Mouse (Mus musculus) heart, postnatal 25 days (tissue): ENCODE data around the gene Mthfd2l. TPM values are rescaled to one million over a fixed set of nuclear protein-coding genes. Genes with fewer than 3 reads are reported as not detected.

ENCODE experiments used
- DNase-seq: peaks from one replicate; pipeline ENCODE4 v3.0.0; 2022; ENCODE audit warnings: low spot score
- intact Hi-C: fragments of 180-260 bp; cut with DNase I; formaldehyde crosslinking; loops from one replicate; pipeline ENCODE4 v1.15.1; 2025
- total RNA-seq, 2 experiments: library from RNA; stranded (reverse); gene quantifications; 2 replicates each; pipeline ENCODE4 v1.2.3; 2021

The Mthfd2l gene
- 10 to 100 TPM; 10.3 to 12.6 TPM for total RNA-seq

DNA sequence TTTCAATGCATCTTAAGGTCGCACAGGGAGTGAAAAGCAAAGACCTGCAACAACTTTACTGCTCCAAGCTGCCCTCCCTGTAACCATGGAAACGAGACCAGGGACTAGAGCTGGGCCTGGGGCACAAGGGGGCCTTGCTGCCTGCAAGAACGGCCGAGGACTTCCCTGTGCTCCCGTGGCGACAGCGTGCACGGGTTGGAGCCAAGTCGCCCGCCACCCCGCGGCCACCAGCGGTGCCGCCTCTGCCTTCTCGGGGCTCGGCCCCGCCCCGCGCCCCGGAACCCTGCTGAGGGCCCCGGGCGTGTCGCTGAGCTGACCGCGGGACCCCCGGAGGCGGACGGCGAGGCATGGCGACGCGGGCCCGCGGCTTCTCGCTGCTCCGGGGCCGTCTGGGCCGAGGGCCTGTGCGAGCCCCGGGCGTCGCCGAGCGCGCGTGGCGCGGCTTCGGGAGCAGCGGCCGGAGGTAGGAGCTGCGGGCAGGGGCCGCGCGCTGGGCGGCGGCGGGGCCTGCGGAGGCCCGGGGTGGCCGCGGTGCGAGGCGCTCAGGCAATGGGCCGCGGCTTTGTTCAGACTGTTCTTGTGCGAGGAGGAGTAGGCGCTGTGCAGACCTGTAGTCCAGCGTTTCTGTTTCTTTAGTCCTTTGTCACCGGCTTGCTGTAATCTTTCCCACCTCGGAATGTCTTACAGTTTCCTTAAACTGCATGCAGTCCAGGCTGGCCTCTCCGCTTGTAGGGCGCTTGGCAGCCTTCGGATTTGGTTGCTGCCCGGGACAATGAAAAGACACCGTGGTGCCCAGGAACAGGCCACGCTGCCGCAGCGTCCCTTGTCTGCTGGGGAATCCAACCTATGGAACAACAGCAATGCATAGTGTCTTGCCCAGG, at the start of gene Mthfd2l:
Gene Mthfd2l (plus strand): TSS at position 147 of the 881 bp plus-strand sequence.
- intact Hi-C loops = no loop called here

DNA sequence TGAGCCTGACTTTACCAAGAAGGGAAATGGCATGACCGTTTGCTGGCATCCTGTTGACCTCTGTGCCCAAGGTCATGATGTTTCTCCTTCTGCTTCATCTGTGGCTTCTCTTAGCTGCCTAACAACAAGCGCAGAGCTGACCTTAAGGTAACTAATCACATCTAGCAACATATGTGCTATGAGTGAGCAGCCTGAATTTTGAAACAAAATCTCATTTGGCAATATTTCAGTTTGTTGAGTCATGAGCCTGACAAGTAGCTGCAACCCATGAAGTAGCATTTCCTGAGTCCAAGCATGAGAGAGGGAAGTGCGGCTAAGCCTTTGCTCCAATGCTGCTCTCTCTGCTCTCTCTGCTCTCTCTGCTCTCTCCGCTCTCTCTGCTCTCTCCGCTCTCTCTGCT, 49.2 kb upstream of the Mthfd2l start:
- no peak for DNase-seq
- intact Hi-C loops = no loop called here

More for the DNA sequence above, at the start of gene Mthfd2l:
- peak; percentile 77 for DNase-seq

DNA sequence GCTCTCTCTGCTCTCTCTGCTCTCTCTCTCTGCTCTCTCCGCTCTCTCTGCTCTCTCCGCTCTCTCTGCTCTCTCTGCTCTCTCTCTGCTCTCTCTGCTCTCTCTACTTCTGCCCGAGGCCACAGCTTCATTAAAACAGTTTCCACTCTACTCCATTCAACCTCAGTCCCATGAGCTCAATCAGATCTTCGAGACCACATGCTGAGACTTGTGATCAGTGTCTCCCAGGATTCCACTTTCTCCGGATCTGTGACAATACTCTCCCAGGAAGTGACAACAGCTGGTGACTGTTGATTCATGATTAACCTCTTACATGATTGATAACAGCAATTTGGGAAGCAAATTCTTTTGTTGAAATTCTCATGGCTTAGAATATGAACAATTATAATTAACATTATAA, 48.8 kb upstream of the Mthfd2l start:
- intact Hi-C loops = no loop called here
- DNase-seq = no peak

DNA sequence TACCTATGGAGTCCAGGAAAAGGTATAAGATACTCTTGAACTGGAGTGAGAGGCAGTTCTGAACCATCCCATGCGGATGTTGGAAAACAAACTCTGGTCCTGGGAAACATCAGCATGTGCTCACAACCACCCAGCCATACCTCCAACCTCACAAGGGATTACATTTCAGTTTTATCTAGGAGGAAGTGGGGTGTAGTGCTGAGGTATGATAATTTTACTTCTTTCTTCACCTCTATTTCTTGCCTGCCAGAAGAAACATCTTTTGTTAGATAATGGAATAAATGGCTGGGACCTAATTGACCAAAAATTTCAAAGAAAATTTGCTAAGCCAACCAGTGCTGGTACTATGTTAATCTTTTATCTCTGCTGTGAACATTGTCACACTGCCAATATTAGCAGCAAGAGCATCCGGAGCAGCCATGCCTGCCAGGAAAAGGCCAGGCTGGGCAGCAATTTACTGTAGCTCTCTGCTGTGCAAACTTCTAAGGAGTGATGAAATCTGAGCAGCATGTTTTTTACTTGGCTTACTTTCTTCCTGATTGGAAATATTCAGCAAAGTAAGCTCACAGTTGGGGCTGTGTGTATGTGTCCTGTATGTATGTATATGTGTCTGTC, 46.2 kb upstream of the Mthfd2l start:
- intact Hi-C loops = no loop called here
- no peak for DNase-seq

DNA sequence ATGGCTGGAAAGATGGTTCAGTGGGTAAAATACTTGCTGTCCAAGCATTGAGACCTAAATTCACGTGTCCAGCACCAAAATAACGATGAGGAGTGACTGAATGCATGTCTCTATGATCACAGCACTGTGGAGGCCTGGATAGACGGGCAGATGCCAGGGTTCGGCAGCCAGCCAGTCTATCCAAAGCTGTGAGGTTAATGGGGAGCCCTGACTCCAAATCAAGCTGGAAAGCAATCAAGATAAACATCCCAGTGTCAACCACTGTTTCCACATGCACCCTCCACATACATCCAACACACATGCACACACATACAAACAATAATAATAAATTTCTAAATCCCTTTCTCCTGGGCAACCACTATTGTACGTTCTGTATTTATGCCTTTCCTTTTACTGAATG, 42.3 kb upstream of the Mthfd2l start:
- intact Hi-C loops = no loop called here
- no peak for DNase-seq

DNA sequence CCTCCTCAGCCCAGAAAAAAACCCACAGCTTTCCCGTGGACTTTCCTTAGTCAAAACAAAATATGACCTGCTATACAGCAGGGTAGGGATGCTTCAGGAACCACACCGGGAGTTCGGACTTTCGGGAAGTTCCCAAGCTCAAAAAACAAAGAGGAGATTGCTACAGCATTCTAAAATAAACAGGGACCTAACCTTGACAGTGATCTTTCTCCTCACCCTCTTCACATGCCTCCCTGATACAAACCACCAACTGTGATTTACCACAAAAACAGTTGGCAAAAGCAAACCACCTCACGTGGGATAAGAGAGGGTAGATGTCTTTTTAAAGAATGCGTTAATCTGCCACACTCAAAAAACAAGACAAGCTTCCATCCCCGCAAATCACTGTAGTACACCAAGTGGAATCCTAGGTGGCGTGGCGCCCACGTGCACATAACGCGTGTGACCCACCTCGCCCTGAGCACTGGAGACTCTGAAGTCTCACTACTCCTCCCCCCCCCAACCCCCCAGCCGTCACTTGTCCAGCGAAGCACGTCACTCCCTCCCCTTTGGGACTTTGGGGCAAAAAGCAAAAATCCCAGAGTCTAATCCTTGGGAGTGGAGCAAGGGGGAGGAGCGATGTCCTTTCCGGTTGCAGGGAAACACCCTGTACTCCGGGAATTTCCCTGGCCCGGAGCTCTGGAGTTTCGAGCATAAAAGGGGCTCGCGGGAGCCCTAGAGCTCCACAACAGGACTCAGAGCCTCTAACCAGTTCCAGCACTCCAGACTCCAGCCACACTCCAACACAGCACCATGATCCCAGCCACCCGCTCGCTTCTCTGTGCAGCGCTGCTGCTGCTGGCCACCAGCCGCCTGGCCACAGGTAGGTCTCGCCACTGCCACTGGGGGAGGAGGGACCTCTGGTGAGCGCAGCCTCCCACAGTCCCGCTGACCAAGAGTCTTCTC, 40.1 kb upstream of the Mthfd2l start, which contains the start of gene Cxcl1:
Gene Cxcl1 (plus strand): TSS at position 723 of the 945 bp plus-strand sequence.
- intact Hi-C loops = loop anchor here (5.0 kb wide), 1 partner anchor 118 kb away; the partner anchor contains the start of gene Pf4

DNA sequence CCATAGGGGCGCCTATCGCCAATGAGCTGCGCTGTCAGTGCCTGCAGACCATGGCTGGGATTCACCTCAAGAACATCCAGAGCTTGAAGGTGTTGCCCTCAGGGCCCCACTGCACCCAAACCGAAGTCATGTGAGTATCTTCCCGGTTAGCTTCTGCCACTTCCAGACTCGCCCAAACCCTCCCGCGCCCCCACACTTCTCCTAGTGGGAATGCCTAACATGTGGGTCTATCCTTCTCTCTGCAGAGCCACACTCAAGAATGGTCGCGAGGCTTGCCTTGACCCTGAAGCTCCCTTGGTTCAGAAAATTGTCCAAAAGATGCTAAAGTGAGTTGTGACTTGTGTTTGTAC, 39.5 kb upstream of the Mthfd2l start:
- intact Hi-C loops = loop anchor here (5.0 kb wide), 1 partner anchor 119 kb away; the partner anchor contains the start of gene Pf4
- no peak for DNase-seq

More for the DNA sequence above, 40.1 kb upstream of the Mthfd2l start, which contains the start of gene Cxcl1:
- DNase-seq = peak; percentile 61

DNA sequence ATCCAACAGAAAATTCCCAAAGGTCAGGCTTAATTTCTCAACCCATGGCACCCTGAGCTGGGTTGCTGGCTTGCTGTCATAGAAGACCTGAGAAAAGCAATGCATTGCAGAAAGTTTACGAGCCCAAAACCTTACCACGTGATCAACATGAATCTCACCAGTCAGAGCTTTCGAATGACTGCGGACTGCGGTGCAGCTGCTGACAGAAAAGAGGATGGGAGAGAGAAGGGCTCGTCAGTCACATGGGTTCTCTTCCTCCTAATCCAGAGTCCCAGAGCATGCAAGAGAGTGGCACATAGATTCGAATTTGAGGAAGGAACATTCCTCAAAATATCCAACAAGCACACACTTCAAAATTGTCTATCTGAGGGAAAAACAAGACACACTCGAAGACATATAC, 36.7 kb upstream of the Mthfd2l start:
- DNase-seq = no peak
- intact Hi-C loops = loop anchor here (5.0 kb wide), 1 partner anchor 122 kb away; the partner anchor contains the start of gene Pf4

DNA sequence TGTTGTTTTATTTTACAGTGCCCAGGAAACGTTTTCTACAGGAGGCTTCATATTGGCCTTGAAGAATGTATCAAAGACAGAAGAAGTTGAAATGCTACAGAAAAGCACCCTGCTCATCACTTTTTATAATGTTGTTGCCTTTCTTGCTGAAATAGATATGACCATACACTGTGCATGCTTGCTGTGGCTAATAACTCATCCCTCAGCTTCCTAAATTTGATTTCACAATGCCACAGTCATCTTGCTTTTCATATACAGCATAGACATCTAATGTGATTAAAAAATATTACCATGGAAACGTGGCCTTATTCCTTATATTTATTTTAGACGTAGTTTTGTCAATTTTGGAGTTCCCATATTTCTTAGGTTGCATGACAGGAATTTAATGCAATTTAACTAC, 33.5 kb upstream of the Mthfd2l start:
- intact Hi-C loops = no loop called here
- no peak for DNase-seq

DNA sequence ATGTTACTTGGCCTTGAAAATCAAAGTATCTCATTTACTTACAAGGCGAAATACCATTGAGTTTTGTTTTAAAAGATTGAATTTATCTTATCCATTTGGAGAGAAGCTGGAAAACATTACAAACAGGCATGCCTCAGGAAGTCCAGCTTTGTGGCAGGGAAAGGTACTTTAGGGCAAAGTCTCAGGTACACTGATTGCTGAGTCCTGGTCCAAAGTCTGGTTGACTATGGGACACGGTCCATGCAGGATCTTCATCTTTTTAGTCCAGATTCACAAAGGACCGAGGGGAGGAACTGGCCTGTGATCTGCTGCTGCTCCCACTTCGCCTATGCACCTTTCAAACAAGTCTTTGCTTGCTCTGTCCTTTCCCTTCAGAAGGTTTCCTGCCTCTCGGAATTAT, 31.6 kb upstream of the Mthfd2l start:
- intact Hi-C loops = no loop called here
- no peak for DNase-seq

DNA sequence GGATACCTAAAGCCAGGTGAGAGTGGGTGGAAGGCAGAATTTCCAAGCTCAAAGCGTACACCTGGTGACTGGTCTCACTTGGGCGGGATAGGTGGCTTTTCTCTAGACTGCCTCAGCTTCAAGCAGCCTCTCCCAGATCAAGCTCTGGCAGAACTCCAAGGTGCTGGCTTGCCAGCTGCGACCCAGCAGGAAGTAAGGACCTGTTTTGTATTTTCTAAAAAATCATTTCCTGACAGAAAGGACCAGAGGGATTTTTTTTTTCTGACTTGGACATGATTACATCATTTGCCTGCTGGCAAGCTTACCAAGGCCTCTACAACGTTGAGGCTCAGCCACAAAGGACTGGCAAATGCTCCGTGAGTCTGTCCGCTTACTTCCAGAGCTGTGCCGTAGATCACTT, 30.8 kb upstream of the Mthfd2l start:
- peak; percentile 57 for DNase-seq
- intact Hi-C loops = no loop called here

DNA sequence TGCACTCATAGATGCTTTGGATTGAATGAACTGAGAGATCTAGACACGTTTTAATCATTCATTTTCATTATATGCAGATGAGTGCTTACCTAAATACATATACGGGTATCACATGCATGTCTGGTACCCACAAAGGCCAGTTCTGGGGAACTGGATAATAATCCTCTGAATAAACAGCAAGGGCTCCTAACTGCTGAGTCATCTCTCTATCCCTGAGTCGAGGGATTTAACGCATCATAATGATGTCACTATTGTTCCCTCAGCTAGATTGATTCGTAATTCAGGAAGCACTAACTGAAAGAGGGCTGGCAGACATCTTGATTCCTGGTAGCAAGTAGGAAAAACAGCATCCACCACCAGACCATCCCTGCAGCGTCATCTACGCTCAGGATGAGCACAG, 30.2 kb upstream of the Mthfd2l start:
- intact Hi-C loops = no loop called here
- no peak for DNase-seq

DNA sequence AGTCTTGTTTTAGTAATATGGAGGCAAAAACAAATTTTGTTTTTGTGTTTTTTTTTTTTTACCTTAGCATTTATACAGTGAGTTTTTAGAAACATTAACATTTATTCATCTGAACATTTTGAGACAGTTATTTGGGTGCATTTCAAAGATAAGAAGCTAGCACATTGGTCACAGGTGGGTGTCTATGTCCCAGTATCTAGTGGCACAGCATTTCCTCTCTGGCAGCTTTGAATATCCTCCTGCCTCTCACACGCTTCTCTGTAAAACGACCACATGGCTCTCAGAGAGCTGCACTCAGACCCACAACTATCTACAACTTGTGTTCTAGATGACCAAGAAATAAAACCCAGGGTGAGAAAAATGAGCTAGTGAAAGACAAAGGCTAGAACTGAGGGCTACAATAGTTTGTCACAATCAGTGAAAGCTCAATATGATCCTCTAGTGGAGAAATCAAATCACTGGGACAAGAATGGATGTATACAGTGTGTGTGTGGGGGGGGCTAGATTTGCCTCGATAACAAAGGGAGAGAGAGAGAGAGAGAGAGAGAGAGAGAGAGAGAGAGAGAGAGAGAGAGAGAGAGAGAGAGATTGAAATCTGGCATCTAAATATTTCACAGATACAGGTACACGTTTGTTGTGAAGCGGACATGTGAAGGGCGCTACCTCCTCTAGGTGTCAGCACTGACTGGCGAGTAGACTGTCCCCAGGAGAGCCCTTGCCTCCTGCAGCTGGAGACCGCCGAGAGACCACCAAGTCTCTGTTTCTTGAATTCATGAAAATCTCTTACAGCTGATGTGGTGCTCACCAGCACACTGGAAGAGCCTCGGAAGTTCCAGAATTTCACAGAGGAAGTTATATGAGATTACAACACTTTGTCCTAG, 28.3 kb upstream of the Mthfd2l start:
- no peak for DNase-seq
- intact Hi-C loops = no loop called here

DNA sequence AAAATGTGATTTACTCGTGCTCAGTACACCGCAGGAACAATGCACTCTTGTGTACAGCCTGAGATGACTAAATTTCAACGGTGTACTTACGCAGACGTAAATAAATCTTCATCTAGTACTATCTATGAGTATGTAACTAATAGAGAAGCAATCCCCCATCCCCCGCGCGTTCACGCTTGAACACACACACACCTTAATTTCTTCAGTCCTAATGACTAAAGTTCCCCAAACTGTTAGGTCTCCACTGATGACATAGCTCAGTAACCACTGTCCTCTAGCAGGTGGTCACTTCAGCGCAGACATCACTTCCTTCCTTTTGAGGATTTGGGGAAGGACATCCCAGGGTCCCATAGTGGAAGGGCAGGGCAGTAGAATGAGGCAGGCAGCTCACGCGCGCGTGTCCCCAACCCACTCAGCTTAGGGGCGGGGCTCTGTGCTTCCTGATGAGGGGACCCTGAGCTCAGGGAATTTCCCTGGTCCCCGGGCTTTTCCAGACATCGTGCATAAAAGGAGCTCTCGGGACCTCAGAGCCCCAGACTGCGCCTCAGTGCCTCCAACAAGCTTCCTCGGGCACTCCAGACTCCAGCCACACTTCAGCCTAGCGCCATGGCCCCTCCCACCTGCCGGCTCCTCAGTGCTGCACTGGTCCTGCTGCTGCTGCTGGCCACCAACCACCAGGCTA, 27.4 kb upstream of the Mthfd2l start, which contains the start of gene Cxcl2:
Gene Cxcl2 (plus strand): TSS at position 533 of the 682 bp plus-strand sequence.
- intact Hi-C loops = no loop called here
- no peak for DNase-seq

DNA sequence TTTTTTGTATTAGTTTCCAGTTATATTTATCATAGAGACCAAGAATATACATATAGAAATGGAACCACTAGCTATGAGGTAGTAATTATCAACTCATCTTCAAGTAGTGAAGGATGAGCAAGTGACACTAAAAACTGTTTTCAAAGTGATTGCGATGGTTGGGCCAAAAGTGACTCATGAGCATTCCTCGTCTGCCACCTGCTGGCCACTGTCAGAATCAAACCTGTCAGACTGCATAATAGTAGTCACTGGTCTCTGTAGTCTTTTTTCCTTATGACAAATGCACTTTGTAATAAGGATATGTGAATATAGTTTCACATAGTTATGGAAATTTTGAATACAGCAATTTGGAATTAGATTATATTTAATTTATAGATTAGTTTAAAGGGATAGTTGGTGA, 21.9 kb upstream of the Mthfd2l start:
- peak; percentile 17 for DNase-seq
- intact Hi-C loops = loop anchor here (2.0 to 5.0 kb wide), 2 partner anchors 127 to 248 kb away; no protein-coding TSS in a partner anchor

DNA sequence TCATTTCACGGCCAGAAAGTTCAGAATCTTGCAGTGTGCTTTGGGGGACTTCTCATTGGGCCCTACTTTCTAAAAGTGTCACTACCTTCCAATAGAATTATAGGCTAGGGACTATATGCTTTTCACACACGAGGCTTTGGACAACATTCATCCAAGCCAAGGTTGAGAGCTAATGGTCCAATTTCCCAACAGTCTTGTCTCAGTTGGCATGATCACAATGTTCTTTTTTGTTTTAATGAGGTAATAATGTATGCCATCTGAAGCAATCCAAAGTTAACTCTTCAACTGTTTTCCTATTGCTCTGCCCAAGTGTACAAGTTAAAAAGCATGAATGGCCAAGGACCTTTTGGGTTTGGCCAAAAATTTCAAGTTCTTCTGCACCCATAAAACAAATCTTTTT, 11.4 kb upstream of the Mthfd2l start:
- no peak for DNase-seq
- intact Hi-C loops = no loop called here

DNA sequence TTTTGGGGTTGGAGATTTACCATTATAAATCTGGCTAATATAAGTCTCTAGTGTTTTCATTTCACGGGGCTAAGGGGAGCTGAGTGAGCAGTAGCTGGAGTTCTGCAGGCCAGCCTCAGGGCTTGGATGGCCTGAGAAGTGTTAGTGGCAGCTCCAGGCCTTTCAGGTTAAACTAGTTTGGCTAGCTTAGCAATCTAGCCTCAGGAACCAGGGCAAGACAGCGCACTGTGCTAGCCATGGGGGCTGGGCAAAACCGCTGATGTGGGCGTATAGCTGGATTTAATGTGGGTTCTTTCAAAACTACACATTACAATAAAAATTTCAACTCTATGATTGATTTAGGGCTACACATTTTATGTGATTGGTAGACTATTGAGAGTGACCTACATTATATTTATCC, 8.0 kb upstream of the Mthfd2l start:
- no peak for DNase-seq
- intact Hi-C loops = no loop called here

DNA sequence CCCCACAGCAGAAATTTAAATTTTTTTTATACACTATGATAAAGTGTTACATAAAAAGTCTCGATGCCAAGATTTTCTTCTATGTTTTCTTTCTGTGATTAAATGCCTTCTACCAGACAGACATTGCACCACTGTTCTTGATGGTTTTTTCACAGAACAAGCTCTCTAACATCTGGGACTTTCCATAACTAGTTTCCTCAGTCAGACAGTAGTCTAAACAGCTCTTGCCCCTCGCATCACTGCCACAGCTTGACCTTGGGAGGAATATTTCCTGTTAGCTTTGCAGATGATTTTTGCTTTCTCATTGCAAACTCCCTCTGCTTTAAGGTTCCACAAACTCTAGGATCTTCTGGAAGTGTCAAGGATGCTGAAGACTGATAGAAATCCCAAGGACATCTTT, 371 bp upstream of the Mthfd2l start:
- intact Hi-C loops = no loop called here
- no peak for DNase-seq
